Comparison of ENCODE assay signal across 11 mouse cellular contexts in the genomic region with DNA sequence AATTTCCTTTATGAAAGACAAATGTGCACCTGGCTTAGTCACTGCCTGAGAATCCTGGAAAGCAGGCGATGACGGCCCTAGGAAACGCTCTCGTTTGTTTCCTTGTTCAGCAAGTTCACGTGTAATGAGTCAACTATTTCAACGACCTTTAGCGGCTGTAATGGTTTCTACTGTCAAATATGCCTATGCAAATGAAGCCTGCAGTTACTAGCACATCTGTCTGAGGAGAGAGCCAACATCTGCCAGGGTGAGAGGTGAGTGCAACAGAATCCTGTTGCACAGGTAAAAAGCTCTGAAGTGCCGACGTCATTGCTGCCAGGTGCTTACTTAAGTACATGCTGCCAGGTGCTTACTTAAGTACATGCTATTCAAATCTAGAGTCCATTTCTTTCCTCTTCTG.
"Had no signal": no experiment of that assay in that cellular context is flagged by ENCODE, and none has a peak within 500 bp of the region (broad histone marks: within the 10 kb centered on the region; RNA-seq: fewer than 3 reads in every experiment).

No protein-coding gene starts in this region.

- H3K4me3 ChIP-seq: limb, embryonic 10.5 days; liver, embryonic 15.5 days; lung, embryonic 15.5 days; megakaryocyte, embryonic 14.5 days; midbrain, embryonic 15.5 days; neural tube, embryonic 12.5 days had no signal

- H3K4me2 ChIP-seq: liver, embryonic 11.5 days; liver, embryonic 15.5 days; lung, embryonic 15.5 days; midbrain, embryonic 11.5 days; midbrain, embryonic 15.5 days; neural tube, embryonic 12.5 days had no signal

- DNase-seq: thymus, postnatal 4 days had no signal

- H3K4me1 ChIP-seq: liver, embryonic 15.5 days; lung, embryonic 15.5 days; megakaryocyte, embryonic 14.5 days; midbrain, embryonic 15.5 days; neural tube, embryonic 12.5 days had no signal

- H3K9ac ChIP-seq: liver, embryonic 15.5 days; lung, embryonic 15.5 days; midbrain, embryonic 15.5 days; neural tube, embryonic 12.5 days had no signal

- H3K36me3 ChIP-seq: limb, embryonic 10.5 days; lung, embryonic 15.5 days; midbrain, embryonic 15.5 days; neural tube, embryonic 12.5 days had no signal

- ATAC-seq: intestine, embryonic 16.5 days; midbrain, embryonic 15.5 days had no signal

- H3K9me3 ChIP-seq: limb, embryonic 10.5 days; liver, embryonic 15.5 days; lung, embryonic 15.5 days; megakaryocyte, embryonic 14.5 days; midbrain, embryonic 15.5 days; neural tube, embryonic 12.5 days had no signal

- H3K27me3 ChIP-seq: liver, embryonic 15.5 days; lung, embryonic 15.5 days; megakaryocyte, embryonic 14.5 days; midbrain, embryonic 15.5 days; neural tube, embryonic 12.5 days had no signal

- H3K27ac ChIP-seq: limb, embryonic 10.5 days; liver, embryonic 15.5 days; lung, embryonic 15.5 days; macrophage; midbrain, embryonic 15.5 days; neural tube, embryonic 12.5 days had no signal
